Mouse (Mus musculus) frontal cortex, adult (tissue): Measurements from ENCODE around the gene H2-Oa.

Experiments used
- ATAC-seq: cut with Nextera tagmentation; 2 replicates; pipeline ENCODE4 v1.9.2; 2017; ENCODE audit warnings: mild to moderate bottlenecking, moderate library complexity, mixed read lengths; ENCODE audit not compliant: low TSS enrichment

H2-Oa gene

DNA sequence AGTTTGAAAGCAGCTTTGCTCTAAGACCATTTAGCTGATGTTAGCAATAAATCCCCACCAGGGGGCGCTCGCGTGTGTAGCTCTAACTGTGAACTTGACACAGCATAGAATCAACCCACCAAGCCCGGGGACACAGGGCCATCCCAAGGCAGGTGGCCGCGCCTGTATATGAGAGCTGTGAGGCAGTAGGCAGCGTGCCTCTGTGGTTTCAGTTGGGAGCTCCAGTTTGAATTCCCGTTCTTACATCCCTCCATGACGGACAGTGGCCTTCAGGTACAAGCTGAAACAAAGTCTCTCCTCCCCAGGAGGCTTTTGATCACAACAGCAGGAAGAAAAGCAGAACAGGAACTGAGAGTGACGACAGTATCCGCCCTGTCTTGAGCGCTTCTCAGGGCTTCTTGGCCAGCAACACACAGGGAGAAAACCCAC is 9.5 kb downstream of the H2-Oa start:
- ATAC-seq, result peak; percentile 78; the same call in 1 of the 2 replicates

DNA sequence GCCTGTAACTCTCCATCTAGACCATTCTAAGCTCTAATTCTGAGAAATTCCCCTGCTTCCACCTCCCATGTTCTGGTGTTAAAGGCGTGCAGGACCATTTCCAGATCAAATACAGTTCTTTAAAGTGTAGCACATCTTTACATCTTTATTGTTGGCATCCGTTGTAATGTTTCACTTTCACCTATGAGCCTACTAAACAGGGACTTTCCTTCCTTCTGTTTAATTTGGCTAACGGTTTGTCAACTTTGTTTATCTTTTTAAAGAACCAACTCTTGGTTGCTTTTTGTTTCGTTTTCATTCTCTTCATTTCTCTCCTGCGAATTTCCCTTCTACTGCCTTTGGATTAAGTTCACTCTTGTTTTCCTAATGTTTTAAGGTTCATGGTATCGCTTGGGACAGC is 10.7 kb downstream of the H2-Oa start:
- no peak for ATAC-seq

GRCm38 (mm10) chr17:34104804-34105203 is 12.7 kb downstream of the H2-Oa start:
- no peak for ATAC-seq

DNA sequence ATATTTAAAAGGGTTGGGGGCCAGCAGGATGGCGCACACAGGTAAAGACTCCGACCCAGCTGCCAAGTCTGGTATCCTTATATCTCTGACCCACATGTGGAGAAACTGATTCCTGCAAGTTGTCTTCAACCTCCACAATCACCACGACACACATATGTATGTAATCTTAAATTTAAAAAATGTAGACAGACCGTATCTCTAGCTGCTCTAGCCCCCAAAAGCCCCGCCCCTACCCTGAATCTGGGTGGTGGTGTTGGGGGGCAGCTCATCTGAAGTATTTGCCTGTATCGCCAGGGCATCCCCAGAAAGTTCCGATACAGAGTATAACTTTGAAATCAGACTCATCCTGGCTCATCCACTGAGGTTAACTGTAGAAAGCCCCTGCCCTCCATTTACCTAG is 14.4 kb downstream of the H2-Oa start:
- ATAC-seq, result no peak

- ATAC-seq, result no peak
Measured at GRCm38 (mm10) chr17:34107109-34107867, 15.1 kb downstream of the H2-Oa start.

GRCm38 (mm10) chr17:34108460-34108859 is 16.3 kb downstream of the H2-Oa start:
- no peak for ATAC-seq

GRCm38 (mm10) chr17:34109038-34109805 is 17.1 kb downstream of the H2-Oa start:
- ATAC-seq, result peak; percentile 13; the same call in 1 of the 2 replicates

DNA sequence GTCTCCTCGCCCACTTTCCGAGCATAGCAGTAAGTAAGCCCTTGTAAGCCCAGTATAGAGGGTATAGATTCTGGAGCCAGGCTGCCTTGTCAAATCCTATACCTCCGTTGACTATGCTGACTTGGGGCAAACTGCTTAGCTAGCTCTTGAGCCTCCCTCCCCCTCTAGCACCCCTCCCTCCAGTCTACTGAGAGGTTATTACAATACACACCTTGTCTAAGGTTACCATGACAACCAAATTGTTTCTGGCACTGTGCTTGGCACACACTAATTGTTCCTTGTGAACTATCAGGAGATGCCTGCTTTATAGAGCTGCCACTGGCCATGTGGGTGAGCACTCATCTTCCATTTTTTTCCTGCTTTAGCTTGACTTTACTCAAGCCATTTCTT is 17.7 kb downstream of the H2-Oa start:
- ATAC-seq, result 0 out of 2 replicates have a peak, but pooled peaks have one; percentile 23

DNA sequence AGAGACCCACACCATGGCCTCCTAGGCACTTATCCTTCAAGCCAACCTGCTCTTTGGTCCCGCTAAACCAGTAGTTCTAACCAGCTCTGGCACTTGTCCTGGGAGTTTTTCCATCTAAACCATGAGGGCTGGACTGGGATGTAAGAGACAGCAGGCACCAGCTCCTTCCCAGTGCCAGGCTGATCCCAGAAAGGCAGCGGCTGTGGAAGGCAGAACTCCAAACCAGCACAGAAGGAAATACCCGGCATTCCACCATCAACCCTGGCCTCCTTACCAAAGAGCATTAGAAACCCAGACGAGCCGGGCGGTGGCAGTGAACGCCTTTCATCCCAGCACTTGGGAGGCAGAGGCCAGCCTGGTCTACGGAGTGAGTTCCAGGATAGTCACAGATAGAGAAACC is 18.2 kb downstream of the H2-Oa start:
- no peak for ATAC-seq

DNA sequence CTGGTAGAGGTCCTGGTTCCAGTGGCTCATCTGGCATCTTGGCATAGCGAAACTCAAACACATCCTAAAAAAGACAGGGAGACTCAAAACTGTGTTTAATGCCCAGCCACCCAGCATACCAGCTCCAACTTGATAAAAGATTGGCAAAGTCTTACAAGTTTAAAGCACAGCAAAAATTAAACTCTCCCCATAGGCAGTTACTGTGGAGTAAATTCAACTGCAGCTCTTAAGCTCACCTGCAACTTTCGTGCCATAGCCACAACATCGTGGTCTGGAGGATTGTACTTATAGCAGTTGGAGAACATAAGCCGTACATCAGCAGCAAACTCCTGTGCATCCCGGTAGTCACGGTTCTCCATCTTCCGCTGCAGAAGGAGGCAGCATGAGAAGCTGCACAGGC is 22.0 kb downstream of the H2-Oa start:
- no peak for ATAC-seq

GRCm38 (mm10) chr17:34116736-34117370 is 24.7 kb downstream of the H2-Oa start:
- ATAC-seq, result no peak

GRCm38 (mm10) chr17:34117421-34118112 is 25.4 kb downstream of the H2-Oa start:
- ATAC-seq, result no peak

- no peak for ATAC-seq
Measured at GRCm38 (mm10) chr17:34118113-34118872, 26.2 kb downstream of the H2-Oa start.

- ATAC-seq, result peak; percentile 2; the same call in 1 of the 2 replicates
Measured at GRCm38 (mm10) chr17:34118873-34119248, 26.7 kb downstream of the H2-Oa start.

DNA sequence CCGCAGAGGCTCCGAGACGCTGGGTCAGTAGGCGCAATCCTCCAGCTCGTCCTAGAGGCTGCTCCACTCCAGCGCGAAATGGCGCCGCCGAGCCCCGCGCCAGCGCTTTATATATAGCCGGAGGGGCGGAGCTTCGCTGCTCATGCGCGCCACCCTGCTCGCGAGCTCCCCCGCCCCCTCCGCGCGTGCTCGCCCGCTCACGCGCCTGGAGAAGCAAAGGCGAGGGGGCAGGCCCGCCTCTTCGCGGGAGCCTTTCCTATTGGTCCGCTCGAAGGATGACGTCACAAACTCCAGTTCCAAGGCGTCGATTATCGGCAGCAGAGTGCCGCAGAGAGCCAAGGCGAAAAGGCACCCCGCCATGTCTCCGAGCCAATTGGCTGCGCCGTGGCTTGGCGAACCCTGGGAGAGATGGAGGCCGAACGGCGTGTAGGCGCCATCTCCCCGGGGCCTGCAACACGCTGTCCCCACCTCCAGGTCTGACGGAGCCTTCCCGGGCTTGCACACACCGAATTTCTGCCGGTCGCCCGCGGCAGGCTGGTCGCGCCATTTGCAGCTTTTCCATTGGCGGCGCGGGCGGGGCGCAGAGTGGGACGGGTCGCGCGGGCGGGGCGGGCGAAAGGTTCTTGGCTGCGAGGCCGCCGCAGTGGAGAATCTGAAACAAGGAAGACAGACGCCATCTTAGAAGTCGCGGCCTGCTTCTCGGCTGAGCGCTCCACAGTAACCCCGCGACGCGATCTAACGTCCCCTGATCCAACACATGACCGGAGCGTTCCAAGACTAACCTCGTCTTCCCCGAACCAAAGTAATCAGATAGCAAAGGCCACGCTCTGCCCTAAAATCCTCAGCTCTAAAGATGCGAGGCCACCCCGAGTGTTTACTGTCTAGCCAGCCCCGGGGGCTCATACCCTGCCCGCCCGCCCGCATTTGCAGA is 27.4 kb downstream of the H2-Oa start, which contains the start of gene H2-DMa:
TSS of gene H2-DMa (plus strand) at position 293 of the 931 bp plus-strand sequence.
- peak; percentile 52 for ATAC-seq

DNA sequence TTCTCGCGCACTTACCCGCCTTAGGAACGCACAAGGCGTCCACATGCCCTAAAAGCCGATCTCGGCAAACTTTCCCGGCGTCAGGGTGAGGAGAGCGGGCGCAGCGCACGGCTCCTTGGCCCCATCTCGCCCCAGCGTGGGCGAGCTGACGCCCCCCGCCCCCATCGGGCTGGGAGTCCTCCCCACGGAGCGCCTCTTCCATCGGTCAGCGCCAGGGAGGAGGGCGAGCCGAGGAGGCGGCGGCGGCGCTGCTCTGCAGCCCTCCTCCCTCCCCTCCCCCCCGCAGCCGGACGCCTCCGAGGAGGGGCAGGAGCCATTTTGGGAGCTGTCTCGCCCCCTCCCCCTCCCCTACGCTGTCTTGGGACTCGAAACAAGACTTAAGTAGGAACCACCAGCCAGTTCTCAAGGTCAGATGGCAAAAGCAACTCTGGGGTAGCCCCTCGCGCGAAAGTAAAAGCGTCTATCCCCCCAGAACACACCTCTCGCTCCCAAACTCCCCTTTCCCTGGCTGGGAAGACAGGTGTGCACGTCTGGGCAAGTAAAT is 28.1 kb downstream of the H2-Oa start:
- 0 out of 2 replicates have a peak, but pooled peaks have one; percentile 10 for ATAC-seq

DNA sequence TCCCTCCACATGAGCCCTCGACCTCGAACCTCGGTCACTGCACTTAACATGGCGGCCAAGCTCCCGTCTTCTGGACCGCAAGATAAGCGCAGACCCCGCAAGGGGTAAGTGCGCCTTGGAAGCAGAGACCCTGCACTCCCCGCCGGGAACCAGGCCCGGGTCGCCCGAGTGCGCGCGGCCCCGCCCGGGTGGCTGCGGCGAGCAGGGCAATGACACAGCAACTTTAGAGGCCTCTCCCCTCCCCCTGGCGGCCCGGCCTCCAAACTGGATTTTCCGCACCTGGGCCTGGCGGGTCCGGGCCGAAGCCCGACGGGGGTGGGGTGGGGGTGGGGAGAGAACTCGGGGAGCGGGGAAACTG is 28.7 kb downstream of the H2-Oa start:
- ATAC-seq, result no peak

- ATAC-seq, result peak; percentile 12
Measured at GRCm38 (mm10) chr17:34121172-34121878, 29.2 kb downstream of the H2-Oa start.

GRCm38 (mm10) chr17:34121879-34122187 is 29.7 kb downstream of the H2-Oa start:
- no peak for ATAC-seq
